Mouse (Mus musculus): ENCODE measurements around the gene Iqcf5.

DNA sequence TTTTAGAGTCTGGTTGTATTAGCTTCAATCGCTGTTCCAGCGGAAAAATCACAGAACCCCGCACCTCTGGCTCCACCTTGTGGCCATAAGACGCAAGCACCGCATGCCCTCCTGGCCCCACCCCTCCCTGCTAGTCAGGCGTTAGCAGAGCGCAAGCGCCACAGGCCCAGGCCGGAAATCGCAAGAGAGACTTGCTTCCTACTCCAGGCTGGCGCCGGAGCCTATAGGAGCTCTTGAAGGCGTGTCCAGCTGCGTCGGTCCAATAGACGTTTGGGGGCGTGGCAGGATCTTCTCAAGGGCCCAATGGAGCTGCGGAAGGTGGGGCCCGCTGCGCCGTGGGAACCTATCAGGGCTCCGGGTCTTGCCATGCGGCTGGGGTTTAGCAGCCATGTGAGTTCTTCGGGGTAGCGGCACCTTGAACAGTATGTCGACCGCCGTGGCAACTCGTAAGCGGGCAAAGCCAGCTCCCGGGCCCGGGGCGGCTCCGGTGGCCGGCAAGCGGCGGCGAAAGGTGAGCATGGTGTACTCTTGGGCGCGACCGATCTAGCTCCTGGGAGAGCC, 37.4 kb upstream of the Iqcf5 start, which contains the start of gene Parp3:
- TF ChIP-seq CTCF (IDR thresholded peaks at IDR 0.05; ENCODE audit: extremely low read depth, insufficient read length, insufficient replicate concordance, low read depth, low read length) (peak; percentile 97), POLR2A (IDR thresholded peaks at IDR 0.05; ENCODE audit: low read depth, low read length) (no peak)

All from small intestine, adult 2 months (tissue).